Mouse (Mus musculus) myocyte (in vitro differentiated cells): ENCODE measurements at regions not wholly inside any gene's neighbourhood (a gene's known extent, or its start where the extent isn't known, plus 50 kb on each side); places are given as distances from the start of the nearest gene placed in this dataset.

Experiments
- H3K27me3 ChIP-seq: one replicate; pipeline ENCODE4 v1.6.1; 2011; ENCODE audit not compliant: control insufficient read depth, insufficient read depth, insufficient read length
- H3K36me3 ChIP-seq: one replicate; pipeline ENCODE4 v1.6.1; 2011; ENCODE audit not compliant: control insufficient read depth, insufficient read depth
- H3K4me2 ChIP-seq: one replicate; pipeline ENCODE4 v1.6.1; 2011; ENCODE audit warnings: low read depth, control low read depth
- H3K4me3 ChIP-seq: one replicate; pipeline ENCODE4 v1.5.1; 2011; ENCODE audit warnings: mild to moderate bottlenecking, control low read depth, moderate library complexity
- H3K79me2 ChIP-seq: one replicate; pipeline ENCODE4 v1.6.1; 2011; ENCODE audit not compliant: control insufficient read depth, insufficient read depth
- H3ac ChIP-seq: one replicate; pipeline ENCODE4 v1.6.1; 2011; ENCODE audit not compliant: control insufficient read depth, insufficient read length
- CEBPB ChIP-seq: IDR thresholded peaks from 2 replicates; pipeline ENCODE4 v1.6.1; 2011; ENCODE audit warnings: mild to moderate bottlenecking, moderate library complexity; ENCODE audit not compliant: poor library complexity, insufficient read depth, severe bottlenecking
- E2F4 ChIP-seq: IDR thresholded peaks from one replicate; pipeline ENCODE4 v1.6.1; 2011; ENCODE audit warnings: mild to moderate bottlenecking, control low read depth, moderate library complexity; ENCODE audit not compliant: insufficient read depth
- MYOD1 ChIP-seq, 3 experiments: IDR thresholded peaks; one replicate each; pipeline ENCODE4 v1.6.1; 2011; ENCODE audit warnings: control low read depth in 2 of 3, low read depth in 2 of 3, mild to moderate bottlenecking in 2 of 3, moderate library complexity in 1 of 3; ENCODE audit not compliant: insufficient read length in 2 of 3, control insufficient read depth in 1 of 3
- MYOG ChIP-seq, 3 experiments: IDR thresholded peaks; one replicate each; pipeline ENCODE4 v1.6.1; 2011; ENCODE audit warnings: control low read depth in 2 of 3, low read depth in 2 of 3, mild to moderate bottlenecking in 2 of 3; ENCODE audit not compliant: insufficient read length in 2 of 3, control insufficient read depth in 1 of 3, insufficient read depth in 1 of 3
- POLR2AphosphoS2 ChIP-seq: IDR thresholded peaks from one replicate; pipeline ENCODE4 v1.6.1; 2011; ENCODE audit warnings: low read depth, control low read depth; ENCODE audit not compliant: insufficient read length
- REST ChIP-seq: IDR thresholded peaks from one replicate; pipeline ENCODE4 v1.6.1; 2011; ENCODE audit warnings: mild to moderate bottlenecking, control low read depth, moderate library complexity; ENCODE audit not compliant: insufficient read depth, insufficient read length
- SRF ChIP-seq: IDR thresholded peaks from one replicate; pipeline ENCODE4 v1.6.1; 2011; ENCODE audit warnings: low read depth; ENCODE audit not compliant: control insufficient read depth, insufficient read length
- TCF12 ChIP-seq: IDR thresholded peaks from one replicate; pipeline ENCODE4 v1.6.1; 2011; ENCODE audit warnings: mild to moderate bottlenecking, control low read depth; ENCODE audit not compliant: poor library complexity, insufficient read depth, severe bottlenecking
- TCF3 ChIP-seq: IDR thresholded peaks from one replicate; pipeline ENCODE4 v1.6.1; 2011; ENCODE audit warnings: low read depth, control low read depth; ENCODE audit not compliant: insufficient read length

DNA sequence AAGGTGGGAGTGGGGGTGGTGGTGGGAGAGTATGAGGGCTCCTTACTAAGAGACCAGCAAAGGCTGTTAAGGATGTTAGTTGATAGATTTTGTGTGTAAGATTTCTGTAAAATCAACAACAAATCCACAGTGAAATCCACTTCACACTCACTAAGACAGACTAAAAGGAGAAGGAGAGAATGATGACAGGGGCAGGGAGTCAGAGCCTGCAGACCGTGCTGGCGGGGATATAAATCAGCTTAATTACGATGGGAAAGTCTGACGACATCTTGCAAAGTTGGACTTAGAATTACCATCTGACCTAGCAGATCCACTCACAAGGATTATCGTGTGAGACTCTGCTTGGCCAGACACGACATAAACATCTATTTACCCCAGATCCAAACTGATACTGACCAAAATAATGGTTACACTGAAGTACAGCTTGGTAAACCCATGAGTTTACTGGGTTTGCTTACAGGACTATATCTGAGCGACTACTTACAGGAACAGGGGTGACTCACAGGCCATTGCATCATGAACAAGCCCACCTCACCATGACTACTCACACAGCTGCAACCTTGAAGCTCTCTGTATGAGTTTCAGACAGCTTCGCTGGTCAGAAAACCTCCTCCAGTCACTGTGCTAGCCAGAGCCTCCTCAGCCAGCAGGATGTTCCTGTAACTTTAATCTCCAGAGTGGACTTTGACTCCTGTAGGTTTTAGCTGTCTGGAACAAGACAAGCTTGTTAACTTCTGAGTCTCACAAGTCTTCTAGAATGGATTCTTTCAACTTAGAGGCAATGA lies 50.5 kb upstream of the Ednra start:
- TF ChIP-seq CEBPB (peak; percentile 93), TCF3 (no peak), MYOG (IDR thresholded peaks at IDR 0.05; ENCODE audit: control insufficient read depth in 1 of 3, insufficient read depth in 1 of 3, insufficient read length in 2 of 3, low read depth in 2 of 3) (peak in 2 of 3 experiments; percentile 23 to 32), MYOD1 (IDR thresholded peaks at IDR 0.05; ENCODE audit: control insufficient read depth in 1 of 3, insufficient read length in 2 of 3, low read depth in 2 of 3) (peak in 2 of 3 experiments; percentile 45 to 70)

DNA sequence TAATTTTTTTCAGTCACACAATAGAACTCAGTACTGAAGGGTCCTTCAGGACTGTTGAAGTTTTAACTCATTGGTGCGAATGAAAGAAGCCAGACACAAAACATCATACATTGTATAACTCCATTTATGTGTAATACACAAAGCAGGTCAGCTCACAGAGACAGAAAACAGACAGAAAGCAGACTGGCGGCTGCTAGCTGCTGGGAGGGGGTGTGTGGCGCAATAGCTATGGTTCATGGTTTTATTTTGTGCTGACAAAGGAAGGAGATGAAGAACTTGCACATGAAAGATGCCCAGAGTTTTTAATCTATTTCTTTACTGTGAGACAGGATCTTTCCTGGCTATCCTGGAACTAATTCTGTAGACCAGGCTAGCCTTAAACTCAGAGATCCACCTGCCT lies 51.3 kb upstream of the Ednra start:
- Histone ChIP-seq H3K79me2 (no peaks in the 10 kb centered on the region), H3K4me3 (no peak overlapping the region), H3K27me3 (no peaks in the 10 kb centered on the region), H3K4me2 (peak overlapping the region; percentile 60), H3K36me3 (no peaks in the 10 kb centered on the region), H3ac (no peak overlapping the region)
- TF ChIP-seq CEBPB (0 out of 2 replicates have a peak, but pooled peaks have one; percentile 37), MYOG (IDR thresholded peaks at IDR 0.05; ENCODE audit: control insufficient read depth in 1 of 3, insufficient read depth in 1 of 3, insufficient read length in 2 of 3, low read depth in 2 of 3) (no peak)

More for the DNA sequence above, 50.5 kb upstream of the Ednra start:
- H3K27me3 ChIP-seq: no peaks in the 10 kb centered on the region
- H3K4me2 ChIP-seq: peak overlapping the region; percentile 60
- no peaks in the 10 kb centered on the region for H3K79me2 ChIP-seq
- H3K36me3 ChIP-seq: no peaks in the 10 kb centered on the region
- H3K4me3 ChIP-seq: no peak overlapping the region
- no peak overlapping the region for H3ac ChIP-seq

DNA sequence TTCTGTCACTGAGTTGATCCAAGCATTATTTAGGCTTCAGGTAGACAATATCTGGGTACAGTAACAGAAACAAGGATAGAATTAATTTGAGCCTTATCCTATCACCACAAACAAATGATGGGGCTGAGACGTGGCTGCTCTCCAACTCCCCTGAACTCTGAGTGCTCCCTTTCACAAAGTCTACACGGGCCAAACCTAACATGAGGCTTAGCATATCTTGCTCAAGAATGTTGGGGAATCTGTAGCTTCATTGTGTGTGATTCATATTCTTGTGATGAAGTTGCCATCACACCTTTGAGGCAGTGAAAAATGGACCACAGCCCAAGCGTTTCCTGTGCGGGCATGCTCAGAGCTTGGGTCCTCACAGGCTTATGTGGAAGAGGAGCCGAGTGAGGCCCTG lies 53.3 kb upstream of the Ednra start:
- Histone ChIP-seq H3ac (no peak overlapping the region), H3K4me3 (no peak overlapping the region), H3K27me3 (no peaks in the 10 kb centered on the region), H3K79me2 (no peaks in the 10 kb centered on the region), H3K36me3 (no peaks in the 10 kb centered on the region), H3K4me2 (no peak overlapping the region)
- TF ChIP-seq MYOD1 (IDR thresholded peaks at IDR 0.05; ENCODE audit: control insufficient read depth in 1 of 3, insufficient read length in 2 of 3, low read depth in 2 of 3) (no peak), TCF3 (no peak), CEBPB (no peak), POLR2AphosphoS2 (no peak), SRF (no peak), E2F4 (no peak)

- Histone ChIP-seq H3ac (no peak overlapping the region), H3K27me3 (no peaks in the 10 kb centered on the region), H3K4me2 (peak overlapping the region; percentile 46), H3K36me3 (no peaks in the 10 kb centered on the region), H3K4me3 (no peak overlapping the region), H3K79me2 (no peaks in the 10 kb centered on the region)
- peak; percentile 91 for TF ChIP-seq CEBPB
- TF ChIP-seq MYOD1 (IDR thresholded peaks at IDR 0.05; ENCODE audit: control insufficient read depth in 1 of 3, insufficient read length in 2 of 3, low read depth in 2 of 3): peak in 2 of 3 experiments; percentile 52 to 74
- no peak for TF ChIP-seq TCF3
- TF ChIP-seq POLR2AphosphoS2: no peak
- no peak for TF ChIP-seq REST
- TF ChIP-seq TCF12: peak; percentile 6
- TF ChIP-seq SRF: no peak
These were observed 61.5 kb upstream of the Ednra start for GRCm38 (mm10) chr8:77785676-77786255.

DNA sequence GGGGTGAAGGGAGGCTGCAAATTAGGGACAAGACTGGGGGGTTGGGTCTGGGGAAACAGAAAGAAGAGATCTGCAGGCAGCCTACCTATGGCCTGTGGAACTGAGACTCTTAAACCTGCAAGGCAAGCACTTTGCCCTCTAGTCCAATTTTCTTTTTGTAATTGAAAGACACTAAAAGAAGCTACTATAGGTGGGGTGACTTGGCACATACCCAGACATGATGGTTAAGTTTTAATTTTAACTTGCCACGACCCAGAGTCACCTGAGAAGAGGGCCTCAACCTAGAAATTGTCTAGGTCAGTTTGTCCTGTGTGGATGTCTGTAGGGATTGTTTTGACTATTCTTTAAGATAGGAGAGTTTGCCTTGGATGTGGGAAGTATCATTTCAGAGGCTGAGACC lies 70.6 kb upstream of the Ednra start:
- Histone ChIP-seq H3K36me3 (no peaks in the 10 kb centered on the region), H3K27me3 (no peaks in the 10 kb centered on the region), H3K4me3 (no peak overlapping the region), H3K4me2 (no peak overlapping the region), H3ac (no peak overlapping the region), H3K79me2 (no peaks in the 10 kb centered on the region)
- TF ChIP-seq CEBPB: no peak
